Mouse (Mus musculus) heart, embryonic 12.5 days (tissue): ENCODE results near the gene Rpl38. TPM values are rescaled to one million over a fixed set of nuclear protein-coding genes. Genes with fewer than 3 reads are reported as not detected.

Experiments used
- ATAC-seq: fragments of 200-750 bp; cut with Nextera tagmentation; 2 replicates; pipeline ENCODE4 v1.8.0; 2017; ENCODE audit warnings: moderate TSS enrichment, moderate library complexity; ENCODE audit not compliant: insufficient number of reproducible peaks, low FRiP score
- H3K27ac ChIP-seq: fragments of 300-500 bp; sonication (generic); 2 replicates; pipeline ENCODE4 v1.5.1; 2016; ENCODE audit warnings: mild to moderate bottlenecking, moderate library complexity; ENCODE audit not compliant: poor library complexity, severe bottlenecking
- H3K27me3 ChIP-seq: fragments of 300-500 bp; sonication (generic); replicated peaks from 2 replicates; pipeline ENCODE4 v1.6.1; 2016; ENCODE audit warnings: mild to moderate bottlenecking, moderate library complexity
- H3K36me3 ChIP-seq: fragments of 300-500 bp; sonication (generic); 2 replicates; pipeline ENCODE4 v1.6.1; 2016; ENCODE audit warnings: mild to moderate bottlenecking, moderate library complexity
- H3K4me1 ChIP-seq: fragments of 300-500 bp; sonication (generic); replicated peaks from 2 replicates; pipeline ENCODE4 v1.6.1; 2016; ENCODE audit warnings: mild to moderate bottlenecking
- H3K4me2 ChIP-seq: fragments of 300-500 bp; sonication (generic); 2 replicates; pipeline ENCODE4 v1.6.1; 2016; ENCODE audit warnings: mild to moderate bottlenecking, moderate library complexity
- H3K4me3 ChIP-seq: fragments of 300-500 bp; sonication (generic); 2 replicates; pipeline ENCODE4 v1.5.1; 2016; ENCODE audit warnings: mild to moderate bottlenecking
- H3K9ac ChIP-seq: fragments of 300-500 bp; sonication (generic); 2 replicates; pipeline ENCODE4 v1.6.1; 2016; ENCODE audit warnings: mild to moderate bottlenecking, moderate library complexity
- H3K9me3 ChIP-seq: fragments of 300-500 bp; sonication (generic); replicated peaks from 2 replicates; pipeline ENCODE4 v1.6.1; 2016; ENCODE audit warnings: mild to moderate bottlenecking, moderate library complexity
- WGBS: fragments of 180-500 bp; shearing (Covaris S2); methylation state at CpG from one replicate; pipeline ENCODE4 v1.1.7; 2016; 5-methylcytosine and 5-hydroxymethylcytosine counted together
- polyA plus RNA-seq: library from polyadenylated mRNA; unstranded; fragments of >200 nt; fragmentation: Nextera tagmentation; extraction: Ambion mirVana; gene quantifications from 2 replicates; pipeline ENCODE4 v1.2.1, GENCODE M21; 2016

Gene Rpl38
- polyA plus RNA-seq, 1 experiment from 2014 or later, result 816 TPM

GRCm38 (mm10) chr11:114690192-114690591, 21.9 kb downstream of the Rpl38 start:
- Histone ChIP-seq H3K4me2 (no peak overlapping the region), H3K27ac (no peak overlapping the region), H3K9ac (no peak overlapping the region), H3K4me3 (no peak overlapping the region), H3K4me1 (peaks cover 7% of the 10 kb centered on the region), H3K9me3 (no peaks in the 10 kb centered on the region), H3K27me3 (no peaks in the 10 kb centered on the region), H3K36me3 (no peaks in the 10 kb centered on the region)
- no peak for ATAC-seq
- WGBS, result 89% methylated on average over 15 of the region's 15 CpGs

- WGBS, result 41% methylated on average over 6 of the region's 6 CpGs
- no peak for ATAC-seq
- H3K27me3 ChIP-seq, result no peaks in the 10 kb centered on the region
Measured at GRCm38 (mm10) chr11:114691454-114692182, 23.3 kb downstream of the Rpl38 start.

GRCm38 (mm10) chr11:114692601-114693000, 24.3 kb downstream of the Rpl38 start:
- 60% methylated on average over 7 of the region's 7 CpGs for WGBS

More at GRCm38 (mm10) chr11:114691454-114692182, 23.3 kb downstream of the Rpl38 start:
- no peaks in the 10 kb centered on the region for H3K9me3 ChIP-seq
- no peak overlapping the region for H3K4me3 ChIP-seq
- no peak overlapping the region for H3K27ac ChIP-seq
- no peak overlapping the region for H3K4me2 ChIP-seq
- H3K9ac ChIP-seq, result no peak overlapping the region
- H3K36me3 ChIP-seq, result peaks cover 2% of the 10 kb centered on the region; the same call in 1 of the 2 replicates
- no peaks in the 10 kb centered on the region for H3K4me1 ChIP-seq

GRCm38 (mm10) chr11:114693456-114693855, 25.1 kb downstream of the Rpl38 start:
- Histone ChIP-seq H3K9me3 (no peaks in the 10 kb centered on the region), H3K36me3 (peaks cover 5% of the 10 kb centered on the region; the same call in 1 of the 2 replicates), H3K4me3 (no peak overlapping the region), H3K4me2 (no peak overlapping the region), H3K27ac (no peak overlapping the region), H3K9ac (no peak overlapping the region), H3K27me3 (no peaks in the 10 kb centered on the region), H3K4me1 (no peaks in the 10 kb centered on the region)
- WGBS, result 82% methylated on average over 6 of the region's 6 CpGs
- ATAC-seq, result no peak

More at GRCm38 (mm10) chr11:114692601-114693000, 24.3 kb downstream of the Rpl38 start:
- Histone ChIP-seq H3K27me3 (no peaks in the 10 kb centered on the region), H3K4me2 (no peak overlapping the region), H3K9ac (no peak overlapping the region), H3K36me3 (peaks cover 5% of the 10 kb centered on the region; the same call in 1 of the 2 replicates), H3K4me3 (no peak overlapping the region), H3K9me3 (no peaks in the 10 kb centered on the region), H3K4me1 (no peaks in the 10 kb centered on the region), H3K27ac (no peak overlapping the region)
- ATAC-seq, result no peak

- H3K36me3 ChIP-seq, result peaks cover 5% of the 10 kb centered on the region; the same call in 1 of the 2 replicates
- H3K27me3 ChIP-seq, result no peaks in the 10 kb centered on the region
- H3K4me1 ChIP-seq, result no peaks in the 10 kb centered on the region
- H3K9ac ChIP-seq, result no peak overlapping the region
- no peak overlapping the region for H3K4me3 ChIP-seq
- no peak overlapping the region for H3K27ac ChIP-seq
- H3K4me2 ChIP-seq, result no peak overlapping the region
- WGBS, result 72% methylated on average over 2 of the region's 2 CpGs
- no peak for ATAC-seq
- H3K9me3 ChIP-seq, result no peaks in the 10 kb centered on the region
Measured at GRCm38 (mm10) chr11:114694451-114694850, 26.1 kb downstream of the Rpl38 start.

- Histone ChIP-seq H3K9ac (no peak overlapping the region), H3K4me3 (no peak overlapping the region), H3K27me3 (no peaks in the 10 kb centered on the region), H3K4me1 (no peaks in the 10 kb centered on the region), H3K4me2 (no peak overlapping the region), H3K9me3 (no peaks in the 10 kb centered on the region), H3K27ac (no peak overlapping the region), H3K36me3 (peaks cover 5% of the 10 kb centered on the region; the same call in 1 of the 2 replicates)
- WGBS, result 86% methylated on average over 7 of the region's 7 CpGs
- no peak for ATAC-seq
Measured at GRCm38 (mm10) chr11:114698496-114698895, 30.2 kb downstream of the Rpl38 start.

GRCm38 (mm10) chr11:114699511-114699910, 31.2 kb downstream of the Rpl38 start:
- WGBS, result 78% methylated on average over 12 of the region's 12 CpGs
- no peaks in the 10 kb centered on the region for H3K9me3 ChIP-seq
- H3K36me3 ChIP-seq, result peaks cover 5% of the 10 kb centered on the region; the same call in 1 of the 2 replicates
- H3K9ac ChIP-seq, result no peak overlapping the region
- H3K27me3 ChIP-seq, result no peaks in the 10 kb centered on the region
- H3K27ac ChIP-seq, result no peak overlapping the region
- H3K4me2 ChIP-seq, result no peak overlapping the region
- no peak overlapping the region for H3K4me3 ChIP-seq
- ATAC-seq, result no peak
- peaks cover 9% of the 10 kb centered on the region for H3K4me1 ChIP-seq

- WGBS, result 85% methylated on average over 15 of the region's 15 CpGs
- no peak overlapping the region for H3K9ac ChIP-seq
Measured at GRCm38 (mm10) chr11:114702311-114702995, 34.1 kb downstream of the Rpl38 start.

GRCm38 (mm10) chr11:114702996-114703361, 34.7 kb downstream of the Rpl38 start:
- H3K9me3 ChIP-seq, result no peaks in the 10 kb centered on the region
- no peaks in the 10 kb centered on the region for H3K36me3 ChIP-seq
- no peak overlapping the region for H3K4me3 ChIP-seq
- no peak overlapping the region for H3K9ac ChIP-seq
- H3K4me1 ChIP-seq, result peaks cover 10% of the 10 kb centered on the region
- 81% methylated on average over 6 of the region's 6 CpGs for WGBS
- H3K27ac ChIP-seq, result no peak overlapping the region
- no peaks in the 10 kb centered on the region for H3K27me3 ChIP-seq
- no peak for ATAC-seq
- no peak overlapping the region for H3K4me2 ChIP-seq

More at GRCm38 (mm10) chr11:114702311-114702995, 34.1 kb downstream of the Rpl38 start:
- Histone ChIP-seq H3K4me3 (no peak overlapping the region), H3K36me3 (no peaks in the 10 kb centered on the region), H3K27me3 (no peaks in the 10 kb centered on the region), H3K27ac (no peak overlapping the region), H3K4me1 (peaks cover 10% of the 10 kb centered on the region), H3K4me2 (no peak overlapping the region), H3K9me3 (no peaks in the 10 kb centered on the region)
- no peak for ATAC-seq

GRCm38 (mm10) chr11:114704071-114704913, 36.0 kb downstream of the Rpl38 start:
- no peak overlapping the region for H3K4me2 ChIP-seq

GRCm38 (mm10) chr11:114706358-114706757, 38.0 kb downstream of the Rpl38 start:
- Histone ChIP-seq H3K27ac (no peak overlapping the region), H3K27me3 (no peaks in the 10 kb centered on the region), H3K9me3 (no peaks in the 10 kb centered on the region), H3K4me3 (no peak overlapping the region), H3K36me3 (no peaks in the 10 kb centered on the region), H3K9ac (no peak overlapping the region), H3K4me2 (no peak overlapping the region), H3K4me1 (peaks cover 10% of the 10 kb centered on the region)
- no peak for ATAC-seq
- WGBS, result 77% methylated on average over 5 of the region's 5 CpGs

More at GRCm38 (mm10) chr11:114704071-114704913, 36.0 kb downstream of the Rpl38 start:
- no peaks in the 10 kb centered on the region for H3K9me3 ChIP-seq
- no peaks in the 10 kb centered on the region for H3K36me3 ChIP-seq
- H3K4me1 ChIP-seq, result peaks cover 10% of the 10 kb centered on the region
- no peak overlapping the region for H3K9ac ChIP-seq
- H3K4me3 ChIP-seq, result no peak overlapping the region
- ATAC-seq, result no peak
- WGBS, result 53% methylated on average over 22 of the region's 22 CpGs
- H3K27me3 ChIP-seq, result no peaks in the 10 kb centered on the region
- no peak overlapping the region for H3K27ac ChIP-seq
